Mouse (Mus musculus): Measurements from ENCODE around the gene Tmem132c. TPM values are rescaled to one million over a fixed set of nuclear protein-coding genes. Genes with fewer than 3 reads are reported as not detected.
A peak's percentile ranks its signal among the peaks of the same experiment; 100 is the strongest.

Gene Tmem132c
- polyA plus RNA-seq, 1 experiment, result 0.04 TPM

GRCm38 (mm10) chr5:127548136-127548535, 306.5 kb downstream of the Tmem132c start:
- Histone ChIP-seq H3K4me3 (ENCODE audit: low read depth, low read length) (no peak overlapping the region), H3K27me3 (ENCODE audit: control insufficient read depth, insufficient read depth, low read length) (no peaks in the 10 kb centered on the region), H3K4me1 (ENCODE audit: control insufficient read depth, insufficient read depth, insufficient read length, low read length) (no peaks in the 10 kb centered on the region), H3K36me3 (ENCODE audit: control insufficient read depth, insufficient read depth, low read length) (no peaks in the 10 kb centered on the region), H3K27ac (ENCODE audit: insufficient read depth, low read depth, low read length) (no peak overlapping the region)
- TF ChIP-seq POLR2A (IDR thresholded peaks at IDR 0.05; ENCODE audit: low read depth, low read length) (no peak), CTCF (IDR thresholded peaks at IDR 0.05; ENCODE audit: extremely low read depth, insufficient read length, insufficient replicate concordance, low read depth, low read length) (no peak)
- WGBS, result 73% methylated on average over 2 of the region's 2 CpGs

GRCm38 (mm10) chr5:127561086-127561485, 319.5 kb downstream of the Tmem132c start:
- TF ChIP-seq POLR2A (IDR thresholded peaks at IDR 0.05; ENCODE audit: low read depth, low read length) (no peak), CTCF (IDR thresholded peaks at IDR 0.05; ENCODE audit: extremely low read depth, insufficient read length, insufficient replicate concordance, low read depth, low read length) (no peak)
- Histone ChIP-seq H3K27me3 (ENCODE audit: control insufficient read depth, insufficient read depth, low read length) (no peaks in the 10 kb centered on the region), H3K27ac (ENCODE audit: insufficient read depth, low read depth, low read length) (no peak overlapping the region), H3K4me3 (ENCODE audit: low read depth, low read length) (no peak overlapping the region), H3K4me1 (ENCODE audit: control insufficient read depth, insufficient read depth, insufficient read length, low read length) (no peaks in the 10 kb centered on the region), H3K36me3 (ENCODE audit: control insufficient read depth, insufficient read depth, low read length) (no peaks in the 10 kb centered on the region)
- WGBS, result 83% methylated on average over 3 of the region's 3 CpGs

GRCm38 (mm10) chr5:127567165-127567741, 325.6 kb downstream of the Tmem132c start:
- Histone ChIP-seq H3K27me3 (ENCODE audit: control insufficient read depth, insufficient read depth, low read length) (no peaks in the 10 kb centered on the region), H3K27ac (ENCODE audit: insufficient read depth, low read depth, low read length) (no peak overlapping the region), H3K4me3 (ENCODE audit: low read depth, low read length) (no peak overlapping the region), H3K36me3 (ENCODE audit: control insufficient read depth, insufficient read depth, low read length) (no peaks in the 10 kb centered on the region), H3K4me1 (ENCODE audit: control insufficient read depth, insufficient read depth, insufficient read length, low read length) (no peaks in the 10 kb centered on the region)
- WGBS, result 76% methylated on average over 6 of the region's 6 CpGs
- no peak for TF ChIP-seq CTCF (IDR thresholded peaks at IDR 0.05; ENCODE audit: extremely low read depth, insufficient read length, insufficient replicate concordance, low read depth, low read length)
- TF ChIP-seq POLR2A (IDR thresholded peaks at IDR 0.05; ENCODE audit: low read depth, low read length), result no peak

- Histone ChIP-seq H3K4me3 (ENCODE audit: low read depth, low read length) (no peak overlapping the region), H3K27me3 (ENCODE audit: control insufficient read depth, insufficient read depth, low read length) (no peaks in the 10 kb centered on the region), H3K4me1 (ENCODE audit: control insufficient read depth, insufficient read depth, insufficient read length, low read length) (no peaks in the 10 kb centered on the region), H3K36me3 (ENCODE audit: control insufficient read depth, insufficient read depth, low read length) (no peaks in the 10 kb centered on the region), H3K27ac (ENCODE audit: insufficient read depth, low read depth, low read length) (no peak overlapping the region)
- WGBS, result 62% methylated on average over 8 of the region's 8 CpGs
- no peak for TF ChIP-seq POLR2A (IDR thresholded peaks at IDR 0.05; ENCODE audit: low read depth, low read length)
- TF ChIP-seq CTCF (IDR thresholded peaks at IDR 0.05; ENCODE audit: extremely low read depth, insufficient read length, insufficient replicate concordance, low read depth, low read length), result peak; percentile 37; the same call in 1 of the 2 replicates
Observed at GRCm38 (mm10) chr5:127577419-127577818, 335.8 kb downstream of the Tmem132c start.

GRCm38 (mm10) chr5:127583658-127584057, 342.1 kb downstream of the Tmem132c start:
- no peaks in the 10 kb centered on the region for H3K27me3 ChIP-seq (ENCODE audit: control insufficient read depth, insufficient read depth, low read length)
- H3K36me3 ChIP-seq (ENCODE audit: control insufficient read depth, insufficient read depth, low read length), result no peaks in the 10 kb centered on the region
- no peak overlapping the region for H3K27ac ChIP-seq (ENCODE audit: insufficient read depth, low read depth, low read length)
- WGBS, result 72% methylated on average over 8 of the region's 8 CpGs
- TF ChIP-seq CTCF (IDR thresholded peaks at IDR 0.05; ENCODE audit: extremely low read depth, insufficient read length, insufficient replicate concordance, low read depth, low read length) (no peak; the same call in 1 of the 2 replicates), POLR2A (IDR thresholded peaks at IDR 0.05; ENCODE audit: low read depth, low read length) (no peak)
- no peak overlapping the region for H3K4me3 ChIP-seq (ENCODE audit: low read depth, low read length)
- H3K4me1 ChIP-seq (ENCODE audit: control insufficient read depth, insufficient read depth, insufficient read length, low read length), result no peaks in the 10 kb centered on the region

DNA sequence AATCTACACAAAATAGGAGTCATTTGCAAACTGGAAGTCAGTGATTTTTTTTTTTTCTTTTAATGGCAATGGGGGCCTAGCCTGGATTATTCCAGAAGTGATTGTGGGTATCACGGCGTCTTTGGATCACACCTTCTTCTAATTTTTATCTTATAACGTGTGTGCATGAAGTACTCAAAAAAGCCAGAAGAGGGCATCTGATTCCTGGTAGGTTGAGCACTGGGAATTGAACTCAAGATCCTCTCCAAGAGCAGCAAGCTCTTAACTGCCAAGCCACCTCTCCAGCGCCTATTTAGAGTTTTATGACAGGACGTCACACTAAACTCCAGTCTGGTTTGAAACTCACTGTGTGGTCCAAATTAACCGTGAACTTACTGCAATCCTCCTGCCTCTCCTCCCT, 346.2 kb downstream of the Tmem132c start:
- 47% methylated on average over 6 of the region's 6 CpGs for WGBS
- Histone ChIP-seq H3K27me3 (ENCODE audit: control insufficient read depth, insufficient read depth, low read length) (no peaks in the 10 kb centered on the region), H3K36me3 (ENCODE audit: control insufficient read depth, insufficient read depth, low read length) (peaks cover 7% of the 10 kb centered on the region; the same call in 1 of the 2 replicates), H3K27ac (ENCODE audit: insufficient read depth, low read depth, low read length) (no peak overlapping the region), H3K4me3 (ENCODE audit: low read depth, low read length) (no peak overlapping the region), H3K4me1 (ENCODE audit: control insufficient read depth, insufficient read depth, insufficient read length, low read length) (no peaks in the 10 kb centered on the region)
- TF ChIP-seq POLR2A (IDR thresholded peaks at IDR 0.05; ENCODE audit: low read depth, low read length), result no peak
- TF ChIP-seq CTCF (IDR thresholded peaks at IDR 0.05; ENCODE audit: extremely low read depth, insufficient read length, insufficient replicate concordance, low read depth, low read length), result no peak

GRCm38 (mm10) chr5:127592406-127592805, 350.8 kb downstream of the Tmem132c start:
- no peak overlapping the region for H3K4me3 ChIP-seq (ENCODE audit: low read depth, low read length)
- no peaks in the 10 kb centered on the region for H3K27me3 ChIP-seq (ENCODE audit: control insufficient read depth, insufficient read depth, low read length)
- no peaks in the 10 kb centered on the region for H3K4me1 ChIP-seq (ENCODE audit: control insufficient read depth, insufficient read depth, insufficient read length, low read length)
- peaks cover 44% of the 10 kb centered on the region for H3K36me3 ChIP-seq (ENCODE audit: control insufficient read depth, insufficient read depth, low read length)
- TF ChIP-seq POLR2A (IDR thresholded peaks at IDR 0.05; ENCODE audit: low read depth, low read length), result no peak
- no peak for TF ChIP-seq CTCF (IDR thresholded peaks at IDR 0.05; ENCODE audit: extremely low read depth, insufficient read length, insufficient replicate concordance, low read depth, low read length)
- 66% methylated on average over 5 of the region's 5 CpGs for WGBS
- H3K27ac ChIP-seq (ENCODE audit: insufficient read depth, low read depth, low read length), result no peak overlapping the region

Measured in small intestine, adult 2 months (tissue).